Mouse (Mus musculus) midbrain, postnatal 0 days (tissue): ENCODE measurements at regions not wholly inside any gene's neighbourhood (a gene's known extent, or its start where the extent isn't known, plus 50 kb on each side); places are given as distances from the start of the nearest gene placed in this dataset.
A peak's percentile ranks its signal among the peaks of the same experiment; 100 is the strongest.

Experiments
- ATAC-seq: fragments of 200-750 bp; cut with Nextera tagmentation; 2 replicates; pipeline ENCODE4 v1.8.0; 2017; ENCODE audit warnings: moderate number of reproducible peaks, mild to moderate bottlenecking, moderate TSS enrichment, moderate library complexity; ENCODE audit not compliant: low FRiP score
- DNase-seq: peaks from one replicate; pipeline ENCODE4 v3.0.0-alpha.2; 2015; ENCODE audit warnings: low spot score
- H3K27ac ChIP-seq: fragments of 300-500 bp; sonication (generic); 2 replicates; pipeline ENCODE4 v1.5.1; 2014; ENCODE audit warnings: low read depth, mild to moderate bottlenecking, low read length, mixed read lengths
- H3K27me3 ChIP-seq: fragments of 300-500 bp; sonication (generic); 2 replicates; pipeline ENCODE4 v1.6.1; 2014; ENCODE audit warnings: low read length, control low read depth, mixed read lengths; ENCODE audit not compliant: insufficient read depth
- H3K36me3 ChIP-seq: fragments of 300-500 bp; sonication (generic); 2 replicates; pipeline ENCODE4 v1.6.1; 2014; ENCODE audit warnings: low read length, control low read depth, mixed read lengths; ENCODE audit not compliant: insufficient read depth
- H3K4me1 ChIP-seq: fragments of 300-500 bp; sonication (generic); 2 replicates; pipeline ENCODE4 v1.6.1; 2014; ENCODE audit warnings: mild to moderate bottlenecking, control low read depth, antibody characterized with exemption, low read length, mixed read lengths; ENCODE audit not compliant: insufficient read depth
- H3K4me2 ChIP-seq: fragments of 300-500 bp; sonication (generic); 2 replicates; pipeline ENCODE4 v1.6.1; 2014; ENCODE audit warnings: low read depth, mild to moderate bottlenecking, low read length, mixed read lengths; ENCODE audit not compliant: poor library complexity, severe bottlenecking
- H3K4me3 ChIP-seq: fragments of 300-500 bp; sonication (generic); 2 replicates; pipeline ENCODE4 v1.5.1; 2014; ENCODE audit warnings: low read depth, mild to moderate bottlenecking, low read length, moderate library complexity
- H3K9ac ChIP-seq: fragments of 300-500 bp; sonication (generic); replicated peaks from 2 replicates; pipeline ENCODE4 v1.6.1; 2014; ENCODE audit warnings: mild to moderate bottlenecking, low read length, moderate library complexity, mixed read lengths; ENCODE audit not compliant: poor library complexity, severe bottlenecking
- H3K9me3 ChIP-seq: fragments of 300-500 bp; sonication (generic); 2 replicates; pipeline ENCODE4 v1.6.1; 2016; ENCODE audit warnings: low read length, control low read depth
- CTCF ChIP-seq: IDR thresholded peaks from 2 replicates; pipeline ENCODE4 v1.5.1; 2016; ENCODE audit warnings: antibody characterized with exemption, mild to moderate bottlenecking
- WGBS: fragments of 180-500 bp; shearing (Covaris S2); extraction: QIAGEN DNeasy Blood & Tissue Kit; methylation state at CpG from one replicate; pipeline ENCODE4 v1.1.7; 2014; 5-methylcytosine and 5-hydroxymethylcytosine counted together

- Histone ChIP-seq H3K9ac (no peak overlapping the region), H3K9me3 (no peaks in the 10 kb centered on the region), H3K4me3 (no peak overlapping the region), H3K4me2 (no peak overlapping the region), H3K4me1 (no peaks in the 10 kb centered on the region), H3K27me3 (no peaks in the 10 kb centered on the region), H3K27ac (no peak overlapping the region), H3K36me3 (no peaks in the 10 kb centered on the region)
- no peak for DNase-seq
- 83% methylated on average over 13 of the region's 13 CpGs for WGBS
- TF ChIP-seq CTCF: no peak
- no peak for ATAC-seq
Measured at GRCm38 (mm10) chr11:112850532-112851272, 68.7 kb downstream of the Sox9 start.

- DNase-seq (no peak), ATAC-seq (no peak)
- no peak for TF ChIP-seq CTCF
- Histone ChIP-seq H3K9ac (no peak overlapping the region), H3K4me2 (no peak overlapping the region), H3K36me3 (no peaks in the 10 kb centered on the region), H3K27ac (no peak overlapping the region), H3K4me3 (no peak overlapping the region), H3K27me3 (no peaks in the 10 kb centered on the region), H3K4me1 (no peaks in the 10 kb centered on the region), H3K9me3 (no peaks in the 10 kb centered on the region)
- WGBS: 78% methylated on average over 9 of the region's 9 CpGs
Measured at GRCm38 (mm10) chr11:112851321-112851720, 69.3 kb downstream of the Sox9 start.

- ATAC-seq: no peak
- Histone ChIP-seq H3K4me1 (no peaks in the 10 kb centered on the region), H3K36me3 (no peaks in the 10 kb centered on the region), H3K27ac (no peak overlapping the region), H3K9ac (no peak overlapping the region), H3K4me2 (no peak overlapping the region), H3K4me3 (no peak overlapping the region), H3K27me3 (no peaks in the 10 kb centered on the region), H3K9me3 (no peaks in the 10 kb centered on the region)
- 65% methylated on average over 5 of the region's 5 CpGs for WGBS
- no peak for TF ChIP-seq CTCF
- DNase-seq: no peak
Measured at GRCm38 (mm10) chr11:112855975-112856374, 74.0 kb downstream of the Sox9 start.

- no peak for ATAC-seq
- Histone ChIP-seq H3K9me3 (no peaks in the 10 kb centered on the region), H3K27ac (no peak overlapping the region), H3K27me3 (no peaks in the 10 kb centered on the region), H3K4me1 (no peaks in the 10 kb centered on the region), H3K4me2 (no peak overlapping the region), H3K36me3 (no peaks in the 10 kb centered on the region), H3K9ac (no peak overlapping the region), H3K4me3 (no peak overlapping the region)
- peak; percentile 69 for DNase-seq
- no peak for TF ChIP-seq CTCF
- WGBS: 60% methylated on average over 7 of the region's 7 CpGs
Measured at GRCm38 (mm10) chr11:112859309-112859708, 77.3 kb downstream of the Sox9 start.

- 0 out of 2 replicates have a peak overlapping the region, but pooled peaks have one; percentile 6 for H3K4me2 ChIP-seq
- peak; percentile 76 for DNase-seq
Measured at GRCm38 (mm10) chr11:112860797-112861196, 78.8 kb downstream of the Sox9 start.

GRCm38 (mm10) chr11:112861233-112861632, 79.2 kb downstream of the Sox9 start:
- DNase-seq (no peak), ATAC-seq (no peak)
- Histone ChIP-seq H3K9me3 (no peaks in the 10 kb centered on the region), H3K4me2 (no peak overlapping the region), H3K4me3 (no peak overlapping the region), H3K36me3 (no peaks in the 10 kb centered on the region), H3K27me3 (no peaks in the 10 kb centered on the region), H3K27ac (no peak overlapping the region), H3K4me1 (no peaks in the 10 kb centered on the region), H3K9ac (no peak overlapping the region)
- whole genome bisulfite sequencing: 51% methylated on average over 5 of the region's 5 CpGs
- no peak for TF ChIP-seq CTCF

More at GRCm38 (mm10) chr11:112860797-112861196, 78.8 kb downstream of the Sox9 start:
- Histone ChIP-seq H3K4me1 (no peaks in the 10 kb centered on the region), H3K27ac (no peak overlapping the region), H3K36me3 (no peaks in the 10 kb centered on the region), H3K9me3 (no peaks in the 10 kb centered on the region), H3K27me3 (no peaks in the 10 kb centered on the region), H3K9ac (no peak overlapping the region), H3K4me3 (no peak overlapping the region)
- TF ChIP-seq CTCF: no peak
- 3% methylated on average over 11 of the region's 11 CpGs for WGBS
- peak; percentile 58; the same call in 1 of the 2 replicates for ATAC-seq
